In genomic region chr1:60852075-60852769, GRCm38 (mm10) we compare ENCODE assay signal across 20 mouse cellular contexts. TPM values are rescaled to one million over a fixed set of nuclear protein-coding genes. Genes with fewer than 3 reads are reported as not detected.
A peak's percentile ranks its signal among the peaks of the same experiment; 100 is the strongest.
DNase-seq lines count a peak whose midpoint lies in the region; ATAC-seq and TF ChIP-seq lines count a peak whose summit lies in the region.
"Had no signal": no experiment of that assay in that cellular context is flagged by ENCODE, and none has a peak within 500 bp of the region (broad histone marks: within the 10 kb centered on the region; RNA-seq: fewer than 3 reads in every experiment).

No protein-coding gene starts in this region.

- H3K9me3 ChIP-seq in heart, embryonic 12.5 days (replicated peaks), result no peaks in the 10 kb centered on the region
- no peaks in the 10 kb centered on the region for H3K9me3 ChIP-seq in CH12.LX (replicated peaks; ENCODE audit: low read length)
- no peaks in the 10 kb centered on the region for H3K9me3 ChIP-seq in kidney, embryonic 15.5 days (replicated peaks)
- H3K9me3 ChIP-seq: heart, embryonic 15.5 days had no signal

- no peak for DNase-seq in heart, adult 2 months
- DNase-seq in CH12.LX (ENCODE audit: extremely low read depth), result peak; percentile 52
- DNase-seq in frontal cortex, postnatal 10 days (ENCODE audit: low spot score in 2 of 2), result no peak
- no peak for DNase-seq in thymus, postnatal 10 days (ENCODE audit: low spot score in 2 of 2)
- DNase-seq: cerebellum, adult 11-12 months; gastrocnemius, postnatal 25 days; kidney, postnatal 10 days; left cerebral cortex, postnatal 4 days; right cerebral cortex, postnatal 25 days had no signal

- peaks cover 8% of the 10 kb centered on the region for H3K4me1 ChIP-seq in heart, adult 2 months (ENCODE audit: control insufficient read depth, insufficient read depth, low read length)
- peaks cover 32% of the 10 kb centered on the region for H3K4me1 ChIP-seq in heart, embryonic 12.5 days (replicated peaks)
- H3K4me1 ChIP-seq in CH12.LX (ENCODE audit: control insufficient read depth in 1 of 2, insufficient read depth in 2 of 2), result peaks cover 6 to 51% of the 10 kb centered on the region in 2 experiments
- H3K4me1 ChIP-seq in kidney, embryonic 15.5 days, result 0 out of 2 replicates have a peak, but pooled peaks cover 4% of the 10 kb centered on the region

- 60% methylated on average over 10 of the region's 10 CpGs for WGBS in heart, adult 2 months
- 46% methylated on average over 10 of the region's 10 CpGs for WGBS in heart, embryonic 12.5 days
- 63% methylated on average over 10 of the region's 10 CpGs for WGBS in kidney, embryonic 15.5 days

- H3K36me3 ChIP-seq in heart, adult 2 months (ENCODE audit: control insufficient read depth, insufficient read depth, low read length), result peaks cover 3% of the 10 kb centered on the region
- H3K36me3 ChIP-seq in heart, embryonic 12.5 days, result no peaks in the 10 kb centered on the region
- H3K36me3 ChIP-seq in CH12.LX (replicated peaks in 1 of 2; ENCODE audit: control insufficient read depth in 1 of 2, insufficient read depth in 1 of 2, low read length in 1 of 2), result peaks cover 0 to 12% of the 10 kb centered on the region in 2 experiments
- H3K36me3 ChIP-seq in kidney, embryonic 15.5 days, result no peaks in the 10 kb centered on the region
- H3K36me3 ChIP-seq: heart, embryonic 15.5 days had no signal

- in situ Hi-C loops in CH12.LX (cut with MboI; ENCODE audit: low pct_ligation_motif_present, low pct_unique_long_range_greater_than_20kb, low sequenced_read_pairs), result loop anchor here (10.0 to 25.0 kb wide), 2 partner anchors 137 to 690 kb away; partner anchors contain the start of gene Cd28

- intact Hi-C loops in heart, adult 2 months (cut with DNase I), result loop anchor here (5.0 kb wide), 1 partner anchor 35 kb away; no protein-coding TSS in a partner anchor

- TF ChIP-seq RAD21 in CH12.LX (IDR thresholded peaks at IDR 0.05; ENCODE audit: low read depth, low read length), result no peak

- TF ChIP-seq POLR2A in heart, adult 2 months (IDR thresholded peaks at IDR 0.05; ENCODE audit: insufficient read depth, low read depth, low read length), result no peak
- TF ChIP-seq POLR2A in CH12.LX (IDR thresholded peaks at IDR 0.05; ENCODE audit: low read depth, low read length), result peak; percentile 33; the same call in 1 of the 2 replicates

- H3K4me3 ChIP-seq in heart, adult 2 months, result no peak overlapping the region
- no peak overlapping the region for H3K4me3 ChIP-seq in heart, embryonic 12.5 days
- peak overlapping the region; percentile 28 to 39 (median 29) for H3K4me3 ChIP-seq in CH12.LX (replicated peaks in 1 of 3; ENCODE audit: low read depth in 2 of 3, low read length in 2 of 3, poor library complexity in 1 of 3)
- H3K4me3 ChIP-seq in kidney, embryonic 15.5 days (replicated peaks), result no peak overlapping the region
- H3K4me3 ChIP-seq: heart, embryonic 15.5 days had no signal

- no peaks in the 10 kb centered on the region for H3K27me3 ChIP-seq in heart, adult 2 months (ENCODE audit: control insufficient read depth, insufficient read depth, low read length)
- no peaks in the 10 kb centered on the region for H3K27me3 ChIP-seq in heart, embryonic 12.5 days (replicated peaks)
- H3K27me3 ChIP-seq in CH12.LX (replicated peaks), result no peaks in the 10 kb centered on the region
- H3K27me3 ChIP-seq in kidney, embryonic 15.5 days, result no peaks in the 10 kb centered on the region
- H3K27me3 ChIP-seq: heart, embryonic 15.5 days had no signal

- dilution Hi-C loops in CH12.LX (cut with MboI; ENCODE audit: extremely low pct_ligation_motif_present, extremely low pct_unique_long_range_greater_than_20kb, low sequenced_read_pairs), result no loop called here

- H3K27ac ChIP-seq in heart, adult 2 months, result peak overlapping the region; percentile 6; the same call in 1 of the 2 replicates
- no peak overlapping the region for H3K27ac ChIP-seq in heart, embryonic 12.5 days (ENCODE audit: poor library complexity, severe bottlenecking)
- H3K27ac ChIP-seq in CH12.LX (ENCODE audit: insufficient read depth, low read depth), result peak overlapping the region; percentile 88
- no peak overlapping the region for H3K27ac ChIP-seq in kidney, embryonic 15.5 days
- H3K27ac ChIP-seq: liver, embryonic 14.5 days had no signal

- no peak for TF ChIP-seq EP300 in heart, adult 2 months (IDR thresholded peaks at IDR 0.05; ENCODE audit: insufficient read depth, low read depth, low read length)
- TF ChIP-seq EP300 in CH12.LX (IDR thresholded peaks at IDR 0.05; ENCODE audit: low read length), result no peak

- TF ChIP-seq CTCF in heart, adult 2 months (IDR thresholded peaks at IDR 0.05), result no peak
- no peak for TF ChIP-seq CTCF in CH12.LX (conservative IDR thresholded peaks at IDR 0.05 in 1 of 2, IDR thresholded peaks at IDR 0.05 in 1 of 2; ENCODE audit: low read depth in 2 of 2, low read length in 2 of 2)

- no peak overlapping the region for H3K4me2 ChIP-seq in heart, embryonic 12.5 days
- H3K4me2 ChIP-seq in CH12.LX (ENCODE audit: insufficient read depth, low read depth, poor library complexity, severe bottlenecking), result peak overlapping the region; percentile 79
- no peak overlapping the region for H3K4me2 ChIP-seq in kidney, embryonic 15.5 days
- H3K4me2 ChIP-seq: heart, embryonic 15.5 days had no signal

- H3K79me2 ChIP-seq in heart, adult 2 months (replicated peaks; ENCODE audit: control insufficient read depth, insufficient read depth, low read length), result no peaks in the 10 kb centered on the region
- peaks cover 19% of the 10 kb centered on the region for H3K79me2 ChIP-seq in CH12.LX (replicated peaks; ENCODE audit: control insufficient read depth, extremely low read depth, insufficient read depth, poor library complexity, severe bottlenecking)

- ATAC-seq in heart, embryonic 12.5 days (ENCODE audit: insufficient number of reproducible peaks, low FRiP score), result no peak
- ATAC-seq in granulocyte monocyte progenitor cell, adult 5-6 weeks (replicated peaks; ENCODE audit: poor library complexity, severe bottlenecking), result peak; percentile 99
- ATAC-seq in monocyte, adult 5-6 weeks (replicated peaks; ENCODE audit: insufficient number of reproducible peaks, low FRiP score, low TSS enrichment, poor library complexity, severe bottlenecking), result peak; percentile 95
- no peak for ATAC-seq in kidney, embryonic 15.5 days (replicated peaks; ENCODE audit: low FRiP score)

- H3K9ac ChIP-seq in heart, adult 2 months (ENCODE audit: low read depth, low read length), result no peak overlapping the region
- H3K9ac ChIP-seq in heart, embryonic 12.5 days, result no peak overlapping the region
- peak overlapping the region; percentile 53 for H3K9ac ChIP-seq in CH12.LX (ENCODE audit: insufficient read depth, low read depth)
- no peak overlapping the region for H3K9ac ChIP-seq in kidney, embryonic 15.5 days
- H3K9ac ChIP-seq: heart, embryonic 15.5 days; liver, embryonic 14.5 days had no signal

TF ChIP-seq in CH12.LX, 34 proteins besides CTCF, POLR2A, EP300 and RAD21:
- TF ChIP-seq MYC (IDR thresholded peaks at IDR 0.05; ENCODE audit: low read depth, low read length) (peak; percentile 91), POLR2AphosphoS2 (IDR thresholded peaks at IDR 0.05; ENCODE audit: low read depth, low read length) (no peak), KAT2A (IDR thresholded peaks at IDR 0.05; ENCODE audit: insufficient replicate concordance, low read length) (no peak), PAX5 (IDR thresholded peaks at IDR 0.05; ENCODE audit: low read length) (no peak), TCF12 (IDR thresholded peaks at IDR 0.05; ENCODE audit: low read depth, low read length) (no peak), MXI1 (IDR thresholded peaks at IDR 0.05; ENCODE audit: low read depth, low read length) (peak; percentile 86), BHLHE40 (IDR thresholded peaks at IDR 0.05; ENCODE audit: low read depth, low read length) (peak; percentile 83), ETS1 (conservative IDR thresholded peaks at IDR 0.05; ENCODE audit: low read depth, low read length) (peak; percentile 57), MAX (IDR thresholded peaks at IDR 0.05; ENCODE audit: low read length) (peak; percentile 94), USF2 (conservative IDR thresholded peaks at IDR 0.05; ENCODE audit: low read depth, low read length) (0 out of 2 replicates have a peak, but pooled peaks have one; percentile 8), ZKSCAN1 (IDR thresholded peaks at IDR 0.05; ENCODE audit: borderline replicate concordance, low read depth, low read length) (no peak), IRF4 (IDR thresholded peaks at IDR 0.05; ENCODE audit: low read depth, low read length) (0 out of 2 replicates have a peak, but pooled peaks have one; percentile 0), E2F4 (IDR thresholded peaks at IDR 0.05; ENCODE audit: insufficient replicate concordance, low read depth, low read length) (no peak), ZMIZ1 (IDR thresholded peaks at IDR 0.05; ENCODE audit: low read depth, low read length) (no peak), JUN (IDR thresholded peaks at IDR 0.05; ENCODE audit: insufficient read depth, low read depth, low read length) (no peak), NELFE (IDR thresholded peaks at IDR 0.05; ENCODE audit: low read depth, low read length) (no peak), ELF1 (IDR thresholded peaks at IDR 0.05; ENCODE audit: low read depth, low read length) (peak; percentile 49; the same call in 1 of the 2 replicates), MEF2A (IDR thresholded peaks at IDR 0.05; ENCODE audit: borderline replicate concordance, low read depth, low read length) (no peak), HCFC1 (IDR thresholded peaks at IDR 0.05; ENCODE audit: low read depth, low read length) (no peak), USF1 (IDR thresholded peaks at IDR 0.05; ENCODE audit: low read depth, low read length) (peak; percentile 36; the same call in 1 of the 2 replicates), ZC3H11A (IDR thresholded peaks at IDR 0.05; ENCODE audit: low read depth, low read length) (no peak), SIN3A (IDR thresholded peaks at IDR 0.05; ENCODE audit: low read length) (peak; percentile 67)

RNA-seq across cellular contexts. Expression of gene Ctla4, which starts 34.6 kb away (rescaled TPM):
- total RNA-seq in heart, adult 2 months (2021), result under 1 TPM; 0.86 to 0.91 TPM
- 0.74 and 2.0 TPM in 2 replicates for polyA plus RNA-seq in heart, adult 2 months (2012; rRNA removed)
- polyA plus RNA-seq in heart, embryonic 12.5 days (2016; fragmentation: Nextera tagmentation; extraction: Ambion mirVana), result not detected in 2 replicates
- total RNA-seq in CH12.LX (2012; rRNA removed), result 27.4 and 54.7 TPM in 2 replicates
- 49.8 and 53.7 TPM in 2 replicates for total RNA-seq in CH12.LX (2014; rRNA removed)
- 11.6 and 13.1 TPM in 2 replicates for polyA plus RNA-seq in CH12.LX (2012; ENCODE audit: insufficient read length, low read depth)
- not detected in 2 replicates for total RNA-seq in granulocyte monocyte progenitor cell, adult 5-6 weeks (2014; fragmentation: Nextera tagmentation)
- not detected in 2 replicates for total RNA-seq in granulocyte monocyte progenitor cell, adult 5-6 weeks (2017)
- 10.5 to 25.9 TPM (median 12.5 TPM) in 3 replicates for total RNA-seq in monocyte, adult 5-6 weeks (2017)
- not detected in 2 replicates for polyA plus RNA-seq in kidney, embryonic 15.5 days (2015; fragmentation: Nextera tagmentation; extraction: Ambion mirVana)
- total RNA-seq: adrenal gland, postnatal 4 days; gastrocnemius, postnatal 25 days; left cerebral cortex, postnatal 4 days; megakaryocyte-erythroid progenitor cell, adult 5-6 weeks; MEL had no signal
- polyA plus RNA-seq: forebrain, embryonic 16.5 days; hindbrain, embryonic 16.5 days; liver, embryonic 14.5 days had no signal

Comparison
In these comparisons a context has a peak if more than half of its experiments do, and no peak if none do; other contexts are left out.
1. H3K27ac ChIP-seq: peak in heart, adult 2 months (single experiment) and CH12.LX (single experiment); none in heart, embryonic 12.5 days (single experiment) and kidney, embryonic 15.5 days (single experiment).
2. H3K4me3 ChIP-seq: peak in CH12.LX (3 of 3); none in heart, adult 2 months (single experiment), heart, embryonic 12.5 days (single experiment) and kidney, embryonic 15.5 days (single experiment).
3. ATAC-seq: peak in granulocyte monocyte progenitor cell, adult 5-6 weeks (single experiment) and monocyte, adult 5-6 weeks (single experiment); none in heart, embryonic 12.5 days (single experiment) and kidney, embryonic 15.5 days (single experiment).